Mouse (Mus musculus) testis, postnatal 10 days (tissue): ENCODE data around the gene H2al1i.
"Not testable (repeated sequence)": the region's sequence is repeated elsewhere in the genome, so short reads cannot be mapped to it uniquely, and the experiment has no call there.

Experiments
- DNase-seq: peaks from one replicate; pipeline ENCODE4 v3.0.0; 2021; ENCODE audit warnings: low spot score

H2al1i gene

GRCm38 (mm10) chrX:11324359-11324758 is at the start of gene H2al1i:
TSS of gene H2al1i (plus strand) at chrX:11324659.
- DNase-seq = not testable (repeated sequence)

- DNase-seq = no peak
Observed at GRCm38 (mm10) chrX:11277083-11277482, 47.4 kb upstream of the H2al1i start.

GRCm38 (mm10) chrX:11280741-11281140 is 43.7 kb upstream of the H2al1i start:
- DNase-seq = no peak

GRCm38 (mm10) chrX:11288306-11288882 is 36.1 kb upstream of the H2al1i start:
- no peak for DNase-seq

- no peak for DNase-seq
Observed at GRCm38 (mm10) chrX:11289244-11289643, 35.2 kb upstream of the H2al1i start.

GRCm38 (mm10) chrX:11298957-11299356 is 25.5 kb upstream of the H2al1i start, which contains the start of gene H2al1a:
TSS of gene H2al1a (plus strand) at chrX:11299257.
- DNase-seq = not testable (repeated sequence)

- DNase-seq = not testable (repeated sequence)
Observed at GRCm38 (mm10) chrX:11302132-11302531, 22.3 kb upstream of the H2al1i start, which contains the start of gene H2al1b. TSS of gene H2al1b (plus strand) at chrX:11302432.

GRCm38 (mm10) chrX:11305355-11305754 is 19.1 kb upstream of the H2al1i start, which contains the start of gene H2al1c:
TSS of gene H2al1c (plus strand) at chrX:11305655.
- not testable (repeated sequence) for DNase-seq

GRCm38 (mm10) chrX:11308524-11308923 is 15.9 kb upstream of the H2al1i start, which contains the start of gene H2al1d:
TSS of gene H2al1d (plus strand) at chrX:11308824.
- DNase-seq = not testable (repeated sequence)

GRCm38 (mm10) chrX:11311634-11312033 is 12.8 kb upstream of the H2al1i start, which contains the start of gene H2al1e:
TSS of gene H2al1e (plus strand) at chrX:11311934.
- DNase-seq = not testable (repeated sequence)

GRCm38 (mm10) chrX:11314858-11315257 is 9.6 kb upstream of the H2al1i start, which contains the start of gene H2al1f:
TSS of gene H2al1f (plus strand) at chrX:11315158.
- not testable (repeated sequence) for DNase-seq

GRCm38 (mm10) chrX:11317956-11318355 is 6.5 kb upstream of the H2al1i start, which contains the start of gene H2al1g:
TSS of gene H2al1g (plus strand) at chrX:11318256.
- not testable (repeated sequence) for DNase-seq

GRCm38 (mm10) chrX:11321192-11321591 is 3.3 kb upstream of the H2al1i start, which contains the start of gene H2al1h:
TSS of gene H2al1h (plus strand) at chrX:11321492.
- DNase-seq = not testable (repeated sequence)

- DNase-seq = not testable (repeated sequence)
Observed at GRCm38 (mm10) chrX:11327522-11327921, 3.1 kb downstream of the H2al1i start, which contains the start of gene H2al1j. TSS of gene H2al1j (plus strand) at chrX:11327822.

- no peak for DNase-seq
Observed at GRCm38 (mm10) chrX:11345762-11346161, 21.3 kb downstream of the H2al1i start.

- DNase-seq = no peak
Observed at GRCm38 (mm10) chrX:11346756-11347155, 22.3 kb downstream of the H2al1i start.

GRCm38 (mm10) chrX:11360823-11361222 is 36.4 kb downstream of the H2al1i start:
- no peak for DNase-seq

- DNase-seq = no peak
Observed at GRCm38 (mm10) chrX:11361261-11361660, 36.8 kb downstream of the H2al1i start.

GRCm38 (mm10) chrX:11363890-11364289 is 39.4 kb downstream of the H2al1i start:
- DNase-seq = no peak

- DNase-seq = no peak
Observed at GRCm38 (mm10) chrX:11365151-11365550, 40.7 kb downstream of the H2al1i start.
